Mouse (Mus musculus) cerebellum, adult 2 months (tissue): ENCODE measurements around the gene Col4a3.

Experiments used
- CTCF ChIP-seq: fragments of 200-500 bp; IDR thresholded peaks from 2 replicates; pipeline ENCODE4 v1.5.1; 2011; ENCODE audit warnings: low read depth, mild to moderate bottlenecking, control low read depth, low read length, moderate library complexity, borderline replicate concordance; ENCODE audit not compliant: insufficient read depth
- POLR2A ChIP-seq: fragments of 200-500 bp; IDR thresholded peaks from 2 replicates; pipeline ENCODE4 v1.6.1; 2011; ENCODE audit warnings: low read length, control low read depth, borderline replicate concordance; ENCODE audit not compliant: insufficient read depth

GRCm38 (mm10) chr1:82577915-82578314 lies 8.8 kb upstream of the Col4a3 start:
- TF ChIP-seq POLR2A (no peak), CTCF (no peak)
